Mouse (Mus musculus) lung, postnatal 14 days (tissue): ENCODE measurements around the gene Rnf115.
A peak's percentile ranks its signal among the peaks of the same experiment; 100 is the strongest.

Experiments
- DNase-seq: peaks from one replicate; pipeline ENCODE4 v3.0.0; 2021

Rnf115 gene

DNA sequence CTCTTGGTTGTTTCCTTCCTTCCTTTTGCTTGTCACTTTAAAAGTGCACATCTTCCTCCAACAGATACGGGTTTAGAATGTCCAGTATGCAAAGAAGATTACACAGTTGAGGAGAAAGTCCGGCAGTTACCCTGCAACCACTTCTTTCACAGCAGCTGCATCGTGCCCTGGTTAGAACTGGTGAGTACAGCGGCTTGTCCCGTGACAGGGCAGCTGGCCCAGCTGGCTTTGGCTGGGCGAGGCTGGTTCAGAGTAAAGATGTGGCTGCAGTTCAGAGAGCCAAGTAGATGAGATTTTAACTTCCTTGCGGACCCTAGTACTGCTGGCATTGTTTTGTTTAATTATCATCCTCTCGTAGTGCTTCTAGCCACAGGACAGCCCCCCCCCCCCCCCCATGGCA, 61.0 kb downstream of the Rnf115 start:
- DNase-seq = no peak

DNA sequence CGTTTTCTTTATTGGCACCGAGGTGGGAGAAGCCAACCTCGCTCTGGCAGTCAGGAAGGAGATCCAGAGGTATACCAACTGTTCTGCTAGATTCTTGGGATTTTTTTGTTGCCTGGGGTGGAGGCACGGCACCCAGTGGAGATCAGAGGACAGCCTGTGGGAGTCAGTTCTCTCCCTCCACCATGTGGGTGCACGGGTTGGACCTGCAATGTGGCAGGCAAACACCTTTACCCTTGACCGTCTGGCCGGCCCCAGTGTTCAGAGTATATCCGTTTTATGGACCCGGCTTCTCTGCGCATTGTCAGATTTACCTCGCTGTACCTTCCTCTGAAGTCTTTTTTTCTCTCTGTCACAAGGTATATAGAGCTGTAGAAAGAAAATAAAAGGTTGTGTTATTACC, 72.8 kb downstream of the Rnf115 start:
- DNase-seq = no peak

DNA sequence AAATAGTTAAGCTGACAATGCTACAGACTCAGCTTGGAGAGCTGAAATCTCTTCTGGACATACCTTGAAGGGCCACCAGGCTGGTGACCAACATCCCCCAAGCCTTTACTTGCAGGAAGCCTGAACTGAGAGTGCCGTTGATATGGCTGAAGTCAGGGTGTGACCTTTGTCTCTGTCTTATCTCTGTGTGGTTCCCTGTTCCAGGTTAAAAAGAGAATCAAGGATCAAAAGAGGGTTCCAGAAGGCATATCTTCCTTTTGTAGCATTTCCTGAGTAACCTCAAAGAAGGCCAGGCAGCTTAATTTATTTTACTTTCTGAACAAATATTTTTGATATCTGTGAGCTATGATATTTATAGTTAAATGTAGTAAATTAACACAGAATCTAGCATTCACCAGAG, 74.8 kb downstream of the Rnf115 start:
- DNase-seq = no peak

DNA sequence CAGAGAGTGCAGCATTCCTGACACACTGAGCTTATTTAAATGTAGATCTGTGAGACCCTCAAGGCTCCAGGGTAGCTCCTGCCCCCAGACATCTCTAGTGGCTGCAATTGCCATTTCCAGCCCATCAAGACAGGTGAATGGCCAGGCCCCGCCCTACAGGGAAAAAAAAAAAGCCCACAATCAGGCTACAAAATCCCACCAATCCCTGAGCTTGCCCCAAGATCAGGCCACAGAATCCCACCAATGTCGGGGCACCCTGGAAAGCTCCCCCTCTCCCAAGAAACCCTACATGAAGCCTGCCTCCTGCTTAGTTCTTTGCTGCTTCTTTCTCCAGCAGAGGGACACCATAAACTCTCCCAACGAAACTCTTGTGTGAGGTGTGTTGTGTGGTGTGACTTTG, 80.7 kb downstream of the Rnf115 start:
- no peak for DNase-seq

DNA sequence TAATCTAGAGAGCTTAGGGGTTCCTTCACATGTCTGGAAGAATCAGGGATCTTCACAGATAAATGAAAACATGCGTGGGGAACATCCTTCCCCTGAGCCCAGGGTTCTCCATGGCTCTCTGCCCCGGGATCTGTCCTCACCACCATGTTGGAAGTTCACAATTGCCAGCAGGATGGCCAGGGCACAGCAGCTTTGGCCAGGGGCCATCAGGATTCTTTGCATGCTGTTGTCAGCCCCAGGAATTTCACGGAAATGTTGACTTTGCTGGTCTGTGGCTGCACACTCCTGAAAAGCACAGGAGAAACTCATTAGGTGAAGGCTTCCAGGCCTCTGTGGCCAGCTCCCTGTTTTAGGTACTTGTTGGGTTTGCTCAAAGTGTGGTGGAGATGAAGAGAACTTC, 81.2 kb downstream of the Rnf115 start:
- DNase-seq = peak; percentile 9

DNA sequence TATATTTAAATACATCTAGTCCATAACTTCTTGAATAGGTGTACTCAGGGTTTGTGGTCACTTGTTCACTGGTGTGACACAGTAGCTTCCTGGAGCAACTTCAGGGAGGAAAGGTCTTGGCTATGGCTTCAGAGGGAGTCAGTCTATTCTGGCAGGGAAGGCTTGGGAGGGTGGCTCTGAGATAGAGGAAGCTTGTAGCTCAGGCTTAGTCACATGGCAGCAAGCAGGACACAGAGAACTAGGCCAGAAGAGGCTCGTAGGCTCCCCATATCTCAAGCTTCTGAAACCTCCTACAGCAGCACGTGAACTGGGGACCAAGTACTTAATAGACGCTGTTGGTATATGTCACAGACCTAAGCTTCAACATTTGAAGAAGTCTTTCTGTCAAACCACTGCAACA, 83.8 kb downstream of the Rnf115 start:
- no peak for DNase-seq

DNA sequence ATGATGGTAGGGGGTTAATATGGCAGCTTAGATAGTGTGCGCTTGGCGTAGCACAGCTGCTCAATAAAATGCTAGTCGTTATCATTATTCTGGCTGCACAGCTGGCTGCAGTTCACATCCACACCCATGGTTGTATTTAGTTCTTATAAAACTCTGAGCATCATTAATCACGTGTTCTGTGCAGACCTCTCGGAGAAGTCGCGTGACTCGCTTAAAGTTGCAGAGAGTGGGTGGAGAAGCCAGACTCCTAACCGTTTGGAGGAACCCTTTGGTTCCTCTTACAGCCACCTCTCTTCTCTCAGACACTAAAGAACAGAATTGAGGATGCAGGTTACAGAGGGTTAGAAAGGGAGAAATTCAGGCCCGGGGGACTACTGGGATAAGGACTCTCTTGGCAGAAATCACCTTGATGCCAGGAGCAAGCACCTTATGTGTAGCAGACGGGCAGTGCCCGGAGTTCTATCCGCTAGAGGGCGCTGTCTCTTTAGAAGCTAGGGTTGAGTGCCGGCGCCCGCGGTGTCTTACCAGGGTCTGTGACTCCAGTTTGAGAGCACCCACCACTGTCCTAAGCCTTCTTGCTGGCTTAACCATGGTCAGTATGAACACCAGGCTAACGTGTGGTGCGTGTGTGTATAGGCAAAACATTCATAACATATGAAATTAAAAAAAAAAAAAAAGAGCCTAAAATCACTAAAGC, 85.1 kb downstream of the Rnf115 start:
- DNase-seq = peak; percentile 94

DNA sequence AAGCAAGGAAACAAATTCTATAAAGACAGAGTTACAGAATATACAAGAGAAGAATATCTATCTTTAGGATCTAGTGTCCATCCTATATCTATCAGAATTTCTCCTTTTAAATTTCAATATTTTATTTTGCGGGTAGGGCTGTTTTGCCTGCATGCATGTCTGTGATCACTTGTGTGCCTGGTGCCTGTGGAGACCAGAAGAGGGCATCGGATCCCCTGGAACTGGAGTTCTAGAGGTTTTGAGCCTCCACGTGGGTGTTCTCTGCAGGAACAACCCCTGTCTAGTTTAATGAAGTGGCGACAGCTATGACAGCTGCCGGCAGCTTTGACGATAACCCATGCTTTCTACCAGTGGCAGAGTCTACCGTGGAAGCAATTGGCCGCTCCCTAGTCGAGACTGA, 85.6 kb downstream of the Rnf115 start:
- peak; percentile 54 for DNase-seq

DNA sequence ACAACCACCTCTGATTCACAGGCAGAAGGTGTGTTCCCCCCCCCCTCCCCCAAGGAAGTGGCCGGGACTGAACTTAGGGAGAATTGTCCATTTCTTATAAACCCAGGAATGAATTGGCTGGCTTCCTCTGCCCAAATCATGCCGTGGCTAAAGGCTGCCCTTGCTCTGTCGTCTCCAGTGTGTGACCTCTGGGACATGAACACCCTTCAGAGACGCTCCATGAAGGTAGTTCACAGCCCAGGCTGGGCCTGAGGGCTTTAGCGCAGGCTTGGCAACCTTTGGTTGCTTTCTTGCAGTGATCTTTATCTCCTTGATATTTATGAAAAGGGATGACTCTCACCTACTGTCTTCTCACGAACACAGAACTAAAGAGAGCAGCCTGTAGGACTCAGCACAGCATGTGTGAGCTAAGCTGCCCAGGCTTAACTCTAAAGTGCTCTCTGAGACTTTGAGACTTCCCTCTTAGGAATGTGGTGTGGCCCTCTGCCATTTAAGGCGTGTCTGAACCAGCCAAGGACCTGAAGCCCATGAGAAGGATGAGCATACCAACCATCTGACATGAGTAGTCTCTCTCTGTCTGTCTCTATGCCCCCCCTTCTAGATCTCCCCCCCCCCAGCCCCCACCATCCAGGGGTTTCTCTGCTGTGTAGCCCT, 86.3 kb downstream of the Rnf115 start:
- DNase-seq = peak; percentile 47

DNA sequence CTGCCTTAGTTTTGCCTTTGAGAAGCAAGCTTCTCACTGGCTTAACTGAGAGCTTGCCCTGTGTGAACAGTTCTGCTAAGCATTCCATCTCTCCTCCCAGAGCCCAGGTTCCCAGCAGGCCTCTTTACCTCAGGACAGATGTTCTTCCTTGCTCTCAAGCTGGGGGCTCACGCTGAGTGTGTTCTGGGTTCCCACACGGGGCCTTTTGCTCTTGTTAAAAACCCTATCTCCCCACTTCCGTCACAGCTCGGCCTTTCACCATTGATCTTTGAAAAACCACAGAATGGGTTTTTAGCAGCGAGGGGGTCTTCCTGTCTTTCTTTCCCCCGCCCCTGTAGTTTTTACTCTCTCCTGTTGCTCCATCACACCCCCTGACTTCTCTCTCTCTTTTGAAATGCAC, 86.9 kb downstream of the Rnf115 start:
- DNase-seq = no peak

DNA sequence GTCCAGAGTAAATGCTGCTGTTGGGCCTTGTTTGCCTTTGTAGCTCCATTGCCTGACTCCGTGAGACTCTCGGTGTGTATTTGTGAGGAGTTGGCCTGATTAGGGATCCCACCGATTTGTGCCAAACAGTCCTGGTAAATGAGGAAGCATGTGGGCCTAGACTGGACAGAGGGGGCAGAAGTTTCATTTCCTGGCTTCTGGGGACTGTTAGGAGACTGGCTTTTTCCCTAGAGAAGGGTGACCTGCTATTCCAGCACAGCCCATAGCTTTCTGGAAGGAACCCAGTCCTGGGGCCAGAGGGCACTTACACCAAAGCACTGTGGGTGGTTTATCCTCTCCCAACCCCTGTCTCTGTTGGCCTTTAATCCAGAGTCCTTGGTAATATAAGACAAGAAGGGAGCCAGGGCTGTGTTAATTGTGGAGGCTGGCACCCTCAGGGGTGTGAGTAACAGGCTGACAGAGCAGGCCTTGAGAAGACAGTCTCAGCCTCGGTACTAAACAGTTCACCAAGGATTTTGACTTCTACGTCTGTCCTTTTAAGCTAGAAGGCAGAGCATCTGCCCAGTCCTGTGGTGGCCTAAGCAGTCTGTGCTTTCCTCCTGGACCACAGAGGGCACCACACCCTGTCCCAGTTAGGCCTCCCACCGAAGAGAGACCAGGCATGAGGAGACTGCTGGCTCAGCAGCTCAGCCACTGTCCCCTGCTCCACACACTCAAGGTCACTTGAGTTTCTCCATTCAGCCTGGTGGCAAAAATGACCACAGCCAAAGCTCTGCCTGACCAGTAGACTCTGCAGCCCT, 92.9 kb downstream of the Rnf115 start:
- no peak for DNase-seq

DNA sequence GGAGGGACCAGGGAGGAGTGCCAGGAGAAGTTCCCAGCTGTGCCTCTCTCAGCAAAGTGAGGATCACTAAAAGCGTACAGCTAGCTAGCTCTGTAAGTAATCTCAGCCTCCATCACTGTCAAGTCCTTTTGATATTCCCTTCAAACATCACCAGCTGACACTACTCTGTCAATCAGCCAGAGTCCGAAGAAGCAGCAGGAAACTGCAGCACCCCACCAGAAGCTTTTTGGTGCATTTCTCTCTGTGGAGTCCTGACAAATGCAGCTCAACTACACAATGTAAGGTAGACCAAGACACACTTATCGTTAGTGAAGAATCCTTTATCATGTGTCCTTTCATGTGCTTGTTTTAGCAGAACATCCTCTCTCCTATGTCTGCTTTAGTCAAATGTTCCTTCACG, 94.1 kb downstream of the Rnf115 start:
- DNase-seq = no peak

DNA sequence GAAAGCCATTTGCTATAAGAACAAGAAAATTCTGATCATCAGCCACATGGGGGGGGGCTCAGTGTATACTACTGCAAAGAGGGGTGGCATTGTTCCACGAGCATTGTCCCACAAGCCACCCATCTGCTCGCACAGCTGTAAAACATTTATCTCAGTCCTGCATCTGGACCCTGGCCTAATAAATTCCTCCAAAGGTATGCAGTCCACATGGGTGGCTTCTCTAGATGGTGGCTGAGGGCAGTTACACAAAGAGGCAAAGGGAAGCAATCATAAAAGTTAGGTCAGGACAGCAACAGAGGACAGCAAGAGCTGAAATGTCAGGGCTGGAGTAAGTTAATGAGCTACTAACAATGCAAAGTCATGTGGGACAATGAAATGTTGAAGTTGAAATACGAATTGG, 96.2 kb downstream of the Rnf115 start:
- DNase-seq = no peak

DNA sequence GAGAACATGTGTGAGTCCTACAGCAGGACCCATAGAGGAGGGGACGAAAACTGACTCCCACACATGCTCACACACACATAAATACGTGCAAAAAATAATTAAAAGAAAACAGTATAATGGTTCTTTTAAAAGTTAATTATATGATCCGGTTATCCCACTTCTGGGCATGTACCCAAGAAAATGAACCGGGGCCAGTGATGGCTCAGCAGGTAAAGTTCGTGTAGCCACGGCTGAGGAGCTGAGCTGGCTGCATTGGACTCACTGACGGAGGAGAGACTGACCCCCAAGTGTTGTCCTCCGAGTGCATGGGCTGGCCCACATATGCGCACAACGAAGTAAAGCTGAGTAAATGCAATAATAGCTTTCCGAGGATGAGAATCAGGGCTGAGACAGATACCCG, 97.2 kb downstream of the Rnf115 start:
- no peak for DNase-seq

DNA sequence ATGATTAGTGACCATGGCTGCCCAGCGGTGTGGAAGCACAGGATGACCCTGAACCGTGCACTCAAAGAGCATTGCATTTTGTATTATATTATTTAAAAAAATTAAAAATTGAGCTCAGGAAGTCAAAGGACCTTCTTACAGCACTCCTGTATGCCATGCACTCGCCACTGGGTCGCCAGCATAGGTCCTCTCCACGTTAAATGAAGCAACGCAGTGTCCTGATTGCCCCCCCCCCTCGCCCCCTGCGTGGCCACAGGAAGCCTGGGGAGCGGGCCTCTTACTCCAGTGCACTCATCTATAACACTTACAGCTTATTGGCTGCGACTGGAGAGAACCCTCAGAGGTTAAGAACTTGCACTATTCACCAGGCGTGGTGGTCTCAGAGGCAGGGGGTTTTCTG, 97.8 kb downstream of the Rnf115 start:
- no peak for DNase-seq

DNA sequence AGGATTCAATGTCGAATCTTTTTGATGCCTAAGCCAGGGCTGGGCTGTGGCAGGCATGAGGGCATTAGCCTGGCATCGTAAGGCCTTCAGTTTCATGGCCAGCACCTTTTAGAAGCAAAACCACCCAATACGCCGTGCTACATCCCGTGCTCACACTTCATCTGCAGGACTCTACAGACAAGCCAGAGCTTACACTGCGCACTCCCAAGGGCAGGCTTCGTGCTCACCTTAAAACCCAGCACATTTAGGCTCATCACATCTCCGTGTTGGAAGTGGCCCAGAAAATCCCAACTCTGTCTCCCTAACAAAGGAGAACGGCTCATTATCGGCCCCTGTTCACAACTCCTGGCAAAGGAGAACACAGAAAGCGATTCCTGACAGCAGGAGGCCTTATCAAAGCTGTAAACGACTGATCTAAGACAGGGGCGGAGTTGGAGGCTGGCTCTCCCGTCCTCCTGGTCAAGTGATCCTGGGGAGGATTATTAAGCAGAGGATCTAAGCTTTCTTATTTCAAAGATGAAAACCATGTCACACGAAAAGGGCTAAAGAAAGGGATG, 100.9 kb downstream of the Rnf115 start:
- no peak for DNase-seq

DNA sequence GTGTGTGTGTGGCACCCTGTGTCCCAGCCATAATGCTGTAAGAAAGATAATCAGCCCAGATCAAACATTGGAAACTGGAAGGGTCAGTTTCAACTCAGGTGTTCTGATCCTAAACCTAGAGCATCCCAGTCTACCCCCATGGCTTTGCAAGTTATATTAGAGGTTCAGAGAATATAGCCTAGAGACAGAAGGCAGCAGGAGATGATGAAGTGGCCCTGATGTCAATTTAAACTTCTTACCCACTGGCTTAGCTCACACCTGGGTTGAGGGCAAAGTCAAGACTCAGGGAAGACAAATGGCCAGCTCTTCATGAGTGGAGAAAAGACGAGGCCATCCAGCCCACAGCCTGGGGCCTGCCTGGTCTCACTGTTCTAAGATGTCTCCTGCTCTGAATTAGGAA, 101.5 kb downstream of the Rnf115 start, which contains the start of the genes Pdzk1 and Cd160:
Gene Pdzk1 (plus strand): TSS at position 301 of the 400 bp plus-strand sequence.
Gene Cd160 (minus strand): TSS at position 368 of the 400 bp plus-strand sequence.
- no peak for DNase-seq

DNA sequence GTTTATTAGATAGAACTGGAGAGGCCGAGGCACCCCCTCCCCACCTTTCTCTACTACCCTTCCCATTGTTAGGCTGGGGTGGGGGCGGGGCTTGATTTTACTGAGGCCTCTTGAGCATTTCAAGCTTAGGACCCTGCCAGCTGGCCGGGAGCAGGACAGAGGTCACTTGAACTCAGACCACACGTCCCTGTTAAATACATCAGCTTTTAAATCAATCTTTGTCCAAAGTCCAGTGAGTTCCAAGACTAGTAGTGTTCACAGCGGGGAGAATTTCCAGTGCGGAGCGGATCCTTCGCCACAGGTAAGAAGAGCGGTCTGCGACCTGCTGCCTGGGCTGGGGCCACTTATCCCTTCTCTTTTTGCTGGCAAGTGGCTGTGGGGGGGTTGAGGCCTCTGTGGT, 102.4 kb downstream of the Rnf115 start:
- DNase-seq = no peak

DNA sequence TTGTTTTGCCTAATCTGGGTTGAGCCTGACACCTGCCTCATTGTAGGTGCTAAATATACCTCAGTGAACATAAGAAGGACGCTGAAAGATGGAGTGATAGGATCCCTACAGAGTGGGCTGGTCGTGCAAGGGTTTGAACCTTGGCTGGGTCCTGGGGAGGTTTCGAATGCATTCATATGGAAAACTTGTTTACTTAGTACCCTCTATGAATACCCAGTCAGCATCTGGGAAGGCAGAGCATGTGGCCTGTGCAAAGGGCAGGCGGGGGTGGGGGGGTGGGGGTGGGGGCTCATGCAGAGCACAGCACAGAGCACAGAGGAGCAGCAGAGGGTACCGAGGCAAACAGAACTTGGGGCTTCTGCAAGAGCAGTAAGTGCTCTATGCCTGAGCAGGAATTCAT, 105.5 kb downstream of the Rnf115 start:
- no peak for DNase-seq

DNA sequence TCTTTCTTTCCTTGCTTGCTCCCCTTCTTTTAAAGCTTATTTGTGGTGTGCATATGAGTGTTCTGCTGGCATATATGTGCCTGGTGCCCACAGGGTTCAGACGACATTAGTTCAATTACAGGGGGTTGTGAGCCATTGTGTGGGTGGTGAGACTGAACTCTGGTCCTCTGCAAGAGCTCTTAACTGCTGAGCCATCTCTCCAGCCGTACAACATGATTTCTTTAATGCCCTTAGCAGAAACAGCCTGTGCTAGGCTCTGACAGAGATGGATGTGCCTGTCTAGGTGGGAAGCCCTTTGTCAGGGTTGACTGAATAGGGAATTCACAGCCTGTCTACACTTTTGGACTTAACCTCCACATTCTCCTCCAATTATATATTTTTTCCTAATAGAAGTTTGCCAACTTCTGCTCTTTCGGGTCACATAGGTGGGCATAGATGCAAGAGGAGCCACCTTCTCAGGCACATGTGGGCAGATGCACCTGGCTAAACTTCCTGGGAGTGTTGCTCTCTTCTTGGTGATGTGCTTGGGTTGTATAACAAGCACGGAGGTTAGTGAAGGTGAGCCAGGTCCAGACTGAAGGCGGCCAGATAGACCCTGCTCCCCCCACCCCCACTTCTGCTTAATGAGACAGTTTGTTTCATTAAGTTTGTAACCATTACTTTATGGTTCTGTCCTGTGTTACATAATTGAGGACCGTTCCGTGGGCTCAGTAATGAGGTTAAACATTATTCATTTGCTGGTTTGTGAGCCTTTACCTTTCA, 107.3 kb downstream of the Rnf115 start:
- no peak for DNase-seq

DNA sequence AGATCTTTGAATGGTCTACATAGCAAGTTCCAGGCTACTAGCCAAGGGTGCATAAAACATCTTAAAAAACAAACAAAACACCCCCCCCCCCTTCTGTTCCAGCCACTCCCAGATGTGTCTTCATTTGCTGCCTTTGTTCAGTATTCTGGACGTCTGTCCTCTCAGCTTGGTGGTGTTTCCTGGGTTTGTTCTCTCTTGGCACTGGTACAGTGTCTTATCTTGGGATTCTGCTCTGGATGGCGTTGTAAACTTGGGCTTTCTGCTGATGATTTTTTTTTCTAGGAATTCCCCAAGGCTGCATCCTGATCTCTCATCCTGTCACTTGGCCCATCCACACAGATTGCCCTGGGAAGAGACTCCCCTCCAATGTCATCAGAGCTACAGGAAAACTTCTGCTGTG, 109.0 kb downstream of the Rnf115 start:
- DNase-seq = no peak

DNA sequence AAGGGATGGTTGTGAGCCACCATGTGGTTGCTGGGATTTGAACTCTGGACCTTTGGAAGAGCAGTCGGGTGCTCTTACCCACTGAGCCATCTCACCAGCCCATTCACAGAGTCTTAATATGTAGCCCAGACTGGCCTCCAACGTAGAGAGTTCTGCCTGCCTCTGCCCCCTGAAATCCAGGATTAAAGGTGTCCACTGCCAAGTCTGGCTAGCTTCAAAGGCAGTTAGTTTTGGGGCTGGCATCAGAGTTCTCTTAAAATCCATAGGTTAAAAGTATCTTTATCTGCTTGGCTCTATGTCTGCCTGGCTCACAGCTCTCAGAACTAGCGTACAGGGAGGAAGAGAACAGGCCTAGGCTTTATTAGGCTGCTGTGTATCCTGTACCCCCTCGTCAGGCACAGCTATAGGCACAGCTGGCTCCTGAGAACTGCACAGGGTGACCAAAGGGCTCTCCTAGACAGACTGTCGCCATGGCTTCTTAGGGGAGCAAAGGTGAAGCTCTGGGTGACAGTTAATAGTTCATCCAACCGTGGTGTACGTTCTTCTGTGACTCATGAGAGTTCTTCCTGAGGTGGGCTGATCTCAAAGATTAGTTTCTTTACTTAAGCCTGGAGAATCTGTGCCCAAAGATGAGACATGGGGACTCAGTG, 111.7 kb downstream of the Rnf115 start:
- DNase-seq = no peak
